Mouse (Mus musculus) cortical plate, adult 2 months (tissue): Measurements from ENCODE around the gene Qdpr. TPM values are rescaled to one million over a fixed set of nuclear protein-coding genes. Genes with fewer than 3 reads are reported as not detected.

Experiments used
- H3K27ac ChIP-seq: fragments of 200-500 bp; 2 replicates; pipeline ENCODE4 v1.5.1; 2012; ENCODE audit warnings: low read length, control low read depth, inconsistent platforms; ENCODE audit not compliant: insufficient read depth
- H3K4me1 ChIP-seq: fragments of 200-500 bp; 2 replicates; pipeline ENCODE4 v1.6.1; 2011; ENCODE audit warnings: low read length; ENCODE audit not compliant: control insufficient read depth, insufficient read depth
- H3K4me3 ChIP-seq: fragments of 200-500 bp; 2 replicates; pipeline ENCODE4 v1.5.1; 2011; ENCODE audit warnings: mild to moderate bottlenecking, low read length, control low read depth; ENCODE audit not compliant: insufficient read depth
- CTCF ChIP-seq: fragments of 200-500 bp; IDR thresholded peaks from 2 replicates; pipeline ENCODE4 v1.5.1; 2011; ENCODE audit warnings: mild to moderate bottlenecking, control low read depth, low read length; ENCODE audit not compliant: insufficient read depth; ENCODE audit errors: extremely low read depth
- POLR2A ChIP-seq: fragments of 200-500 bp; IDR thresholded peaks from 2 replicates; pipeline ENCODE4 v1.6.1; 2011; ENCODE audit warnings: mild to moderate bottlenecking, low read length, control low read depth; ENCODE audit not compliant: insufficient read depth; ENCODE audit errors: extremely low read depth
- polyA plus RNA-seq: library from polyadenylated mRNA; depleted of rRNA; stranded (reverse); fragments of >200 nt; gene quantifications from 2 replicates; pipeline ENCODE4 v1.2.3, GENCODE M21; 2012

The Qdpr gene
- polyA plus RNA-seq, 1 experiment = 318 TPM

- TF ChIP-seq POLR2A = no peak
- TF ChIP-seq CTCF = no peak
- H3K4me3 ChIP-seq = no peak overlapping the region
- no peaks in the 10 kb centered on the region for H3K4me1 ChIP-seq
- H3K27ac ChIP-seq = no peak overlapping the region
These were observed 41.7 kb upstream of the Qdpr start for GRCm38 (mm10) chr5:45491776-45492175.

GRCm38 (mm10) chr5:45483654-45484053 is 33.6 kb upstream of the Qdpr start:
- TF ChIP-seq POLR2A = no peak
- no peak for TF ChIP-seq CTCF
- Histone ChIP-seq H3K4me1 (no peaks in the 10 kb centered on the region), H3K4me3 (no peak overlapping the region), H3K27ac (no peak overlapping the region)

- Histone ChIP-seq H3K4me1 (no peaks in the 10 kb centered on the region), H3K4me3 (no peak overlapping the region), H3K27ac (no peak overlapping the region)
- TF ChIP-seq CTCF (no peak), POLR2A (no peak)
These were observed 32.6 kb upstream of the Qdpr start for GRCm38 (mm10) chr5:45482607-45483006.

- Histone ChIP-seq H3K27ac (no peak overlapping the region), H3K4me1 (0 out of 2 replicates have a peak, but pooled peaks cover 3% of the 10 kb centered on the region), H3K4me3 (no peak overlapping the region)
- no peak for TF ChIP-seq POLR2A
- no peak for TF ChIP-seq CTCF
These were observed 31.1 kb upstream of the Qdpr start for GRCm38 (mm10) chr5:45481125-45481524.

GRCm38 (mm10) chr5:45480066-45480465 is 30.0 kb upstream of the Qdpr start:
- no peak for TF ChIP-seq CTCF
- no peak for TF ChIP-seq POLR2A
- 0 out of 2 replicates have a peak, but pooled peaks cover 3% of the 10 kb centered on the region for H3K4me1 ChIP-seq
- no peak overlapping the region for H3K27ac ChIP-seq
- no peak overlapping the region for H3K4me3 ChIP-seq

- H3K4me3 ChIP-seq = no peak overlapping the region
- no peak for TF ChIP-seq POLR2A
- no peak for TF ChIP-seq CTCF
- no peak overlapping the region for H3K27ac ChIP-seq
- 0 out of 2 replicates have a peak, but pooled peaks cover 3% of the 10 kb centered on the region for H3K4me1 ChIP-seq
These were observed 27.6 kb upstream of the Qdpr start for GRCm38 (mm10) chr5:45477601-45478000.

- no peak for TF ChIP-seq CTCF
- no peak for TF ChIP-seq POLR2A
- no peak overlapping the region for H3K27ac ChIP-seq
- H3K4me1 ChIP-seq = 0 out of 2 replicates have a peak, but pooled peaks cover 3% of the 10 kb centered on the region
- no peak overlapping the region for H3K4me3 ChIP-seq
These were observed 26.3 kb upstream of the Qdpr start for GRCm38 (mm10) chr5:45476288-45476687.

GRCm38 (mm10) chr5:45475771-45476170 is 25.7 kb upstream of the Qdpr start:
- Histone ChIP-seq H3K4me1 (0 out of 2 replicates have a peak, but pooled peaks cover 3% of the 10 kb centered on the region), H3K4me3 (no peak overlapping the region), H3K27ac (0 out of 2 replicates have a peak overlapping the region, but pooled peaks have one; percentile 65)
- TF ChIP-seq CTCF = no peak
- no peak for TF ChIP-seq POLR2A

GRCm38 (mm10) chr5:45474758-45475157 is 24.7 kb upstream of the Qdpr start:
- TF ChIP-seq POLR2A (no peak), CTCF (no peak)
- Histone ChIP-seq H3K4me1 (0 out of 2 replicates have a peak, but pooled peaks cover 3% of the 10 kb centered on the region), H3K4me3 (no peak overlapping the region), H3K27ac (no peak overlapping the region)

- TF ChIP-seq CTCF (peak; percentile 50), POLR2A (no peak)
- Histone ChIP-seq H3K27ac (0 out of 2 replicates have a peak overlapping the region, but pooled peaks have one; percentile 48), H3K4me3 (no peak overlapping the region), H3K4me1 (0 out of 2 replicates have a peak, but pooled peaks cover 3% of the 10 kb centered on the region)
These were observed 24.2 kb upstream of the Qdpr start for GRCm38 (mm10) chr5:45474215-45474614.
